Mouse (Mus musculus): ENCODE measurements at regions not wholly inside any gene's neighbourhood (a gene's known extent, or its start where the extent isn't known, plus 50 kb on each side); places are given as distances from the start of the nearest gene placed in this dataset.

DNA sequence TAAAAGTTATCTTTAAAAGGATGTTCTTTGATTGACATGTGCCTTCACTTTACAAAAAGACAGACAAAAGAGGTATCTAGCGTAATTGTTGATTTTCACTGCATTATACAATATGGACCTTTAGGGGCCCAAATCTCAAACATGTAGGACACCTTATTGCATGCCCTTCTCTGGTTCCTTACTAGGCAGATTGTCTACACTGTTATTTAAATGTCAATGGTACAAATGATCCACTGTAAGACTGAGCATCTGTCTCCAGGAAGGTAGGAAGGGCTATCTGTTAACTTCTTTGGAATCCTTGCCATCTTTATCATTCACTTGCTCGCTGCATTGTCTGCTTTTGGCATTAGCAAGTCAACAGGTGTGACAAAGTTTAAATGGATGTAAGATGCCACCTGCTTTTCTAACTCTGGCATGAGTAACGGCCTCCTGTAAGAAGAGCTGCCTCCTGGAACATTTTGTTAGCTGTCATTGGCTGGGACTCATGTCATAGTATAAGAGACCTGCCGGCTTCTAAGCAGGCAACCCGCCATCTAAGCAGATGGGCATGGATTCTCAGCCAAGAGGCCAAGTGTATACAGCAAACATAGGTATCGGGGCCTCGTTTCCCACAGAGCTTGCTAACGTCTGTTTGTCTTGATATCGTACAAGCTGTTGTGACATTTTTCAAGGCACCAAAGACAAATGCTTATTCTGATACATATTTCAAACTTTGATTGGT, 560.0 kb upstream of the Adgrl2 start:
- TF ChIP-seq EP300 (IDR thresholded peaks at IDR 0.05; ENCODE audit: insufficient read depth, low read depth, low read length) (no peak), POLR2A (IDR thresholded peaks at IDR 0.05; ENCODE audit: insufficient read depth, low read depth, low read length) (no peak)
